Mouse (Mus musculus): ENCODE results near the gene Fars2.

Gene Fars2

GRCm38 (mm10) chr13:36218347-36218746 lies 101.1 kb downstream of the Fars2 start:
- no peak for DNase-seq (ENCODE audit: low read depth)

DNA sequence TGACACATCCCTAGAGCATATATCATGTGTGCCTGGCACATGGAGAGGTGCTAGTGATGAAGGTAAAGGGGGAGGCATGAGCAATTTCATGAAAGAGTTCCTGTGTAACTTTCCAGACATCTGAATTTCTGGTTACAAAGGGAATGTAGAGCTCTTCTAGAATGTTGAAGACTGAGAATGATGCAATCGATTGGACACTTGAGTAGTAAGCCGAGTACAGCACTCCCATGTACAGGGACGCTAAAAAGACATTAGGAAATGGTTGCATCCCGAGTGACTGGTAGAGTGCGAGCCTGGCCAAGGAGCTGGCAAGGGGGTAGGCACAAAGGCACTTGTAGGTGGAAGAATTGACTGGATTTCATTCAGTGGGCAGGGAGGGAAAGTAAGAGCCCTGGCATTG lies 102.3 kb downstream of the Fars2 start:
- DNase-seq (ENCODE audit: low read depth) = no peak

DNA sequence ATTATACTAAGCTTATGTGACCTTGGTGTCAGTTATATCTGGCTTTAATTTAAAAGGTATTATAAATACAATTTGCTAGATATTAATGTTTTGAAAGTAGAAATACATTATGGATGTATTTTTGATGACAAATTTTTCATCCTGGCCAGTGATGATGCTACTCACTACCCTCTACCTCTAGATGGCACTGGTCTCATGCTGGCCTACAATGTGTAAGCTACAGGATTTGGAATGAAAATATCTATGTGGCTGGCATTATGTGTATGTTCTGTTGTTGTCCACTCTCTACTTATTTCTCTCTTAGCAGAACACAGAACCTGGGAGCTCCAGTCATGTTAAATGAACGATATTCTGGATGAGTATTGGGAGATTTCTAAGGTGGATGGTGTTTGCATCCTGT lies 104.7 kb downstream of the Fars2 start:
- DNase-seq (ENCODE audit: low read depth) = no peak

GRCm38 (mm10) chr13:36222721-36223120 lies 105.5 kb downstream of the Fars2 start:
- DNase-seq (ENCODE audit: low read depth) = no peak

GRCm38 (mm10) chr13:36224431-36224830 lies 107.2 kb downstream of the Fars2 start:
- no peak for DNase-seq (ENCODE audit: low read depth)

DNA sequence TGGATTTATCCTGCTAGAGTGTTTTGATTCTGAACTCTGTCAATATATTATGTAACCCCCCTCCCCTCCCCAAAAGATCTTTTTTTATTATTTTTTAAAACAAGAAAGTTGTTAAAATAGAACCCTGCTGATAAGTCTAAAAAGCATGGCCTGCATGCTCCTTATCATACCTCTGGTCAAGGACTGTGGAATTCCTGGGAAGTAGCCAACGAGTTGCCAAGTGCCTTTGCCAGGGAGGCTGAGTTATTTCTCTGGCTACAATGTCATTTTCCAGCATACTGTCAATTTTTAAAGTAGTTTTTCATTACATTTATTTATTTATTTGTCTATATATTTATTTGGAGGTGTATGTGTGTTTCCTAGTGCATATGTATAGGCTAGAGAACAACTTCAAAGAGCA lies 125.0 kb downstream of the Fars2 start:
- no peak for DNase-seq (ENCODE audit: low read depth)

DNA sequence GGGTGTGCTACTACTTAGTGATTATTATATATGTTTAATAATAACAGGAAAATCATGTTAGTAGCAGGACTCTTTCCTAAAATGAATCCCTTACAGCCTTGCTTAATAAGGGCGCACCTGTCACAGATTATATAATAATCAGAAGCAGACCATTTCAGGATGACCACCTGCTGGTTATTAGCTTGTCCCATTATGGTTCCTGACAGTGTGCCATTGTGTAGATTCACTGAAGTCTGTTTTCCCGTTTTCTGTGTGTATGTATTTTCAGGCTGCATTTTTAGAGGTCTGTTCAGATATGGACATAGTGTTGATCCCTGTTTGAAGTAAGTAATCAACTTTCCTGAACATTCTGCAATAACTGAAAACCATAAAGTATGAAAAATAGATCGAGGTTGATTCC lies 136.7 kb downstream of the Fars2 start:
- DNase-seq (ENCODE audit: low read depth) = no peak

DNA sequence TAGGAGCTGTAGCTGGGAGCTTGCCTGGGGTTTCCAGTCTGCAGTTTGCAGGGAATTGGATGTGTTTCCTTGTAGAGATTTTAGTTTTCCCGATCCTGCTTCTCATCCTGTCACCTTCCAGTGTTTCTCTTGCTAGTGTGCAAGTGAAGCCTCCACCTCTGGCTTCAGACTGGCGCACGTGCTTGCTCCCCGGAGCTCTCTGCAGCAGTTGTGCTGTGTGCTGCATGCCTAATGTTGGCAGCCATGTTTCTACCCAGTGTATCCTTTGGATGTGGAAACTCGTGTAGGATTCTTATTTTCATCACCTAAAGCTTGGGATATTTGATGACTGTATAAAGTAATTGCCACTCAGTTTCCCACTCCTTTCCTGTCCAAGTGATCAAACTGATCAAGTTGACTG lies 140.0 kb downstream of the Fars2 start:
- no peak for DNase-seq (ENCODE audit: low read depth)

DNA sequence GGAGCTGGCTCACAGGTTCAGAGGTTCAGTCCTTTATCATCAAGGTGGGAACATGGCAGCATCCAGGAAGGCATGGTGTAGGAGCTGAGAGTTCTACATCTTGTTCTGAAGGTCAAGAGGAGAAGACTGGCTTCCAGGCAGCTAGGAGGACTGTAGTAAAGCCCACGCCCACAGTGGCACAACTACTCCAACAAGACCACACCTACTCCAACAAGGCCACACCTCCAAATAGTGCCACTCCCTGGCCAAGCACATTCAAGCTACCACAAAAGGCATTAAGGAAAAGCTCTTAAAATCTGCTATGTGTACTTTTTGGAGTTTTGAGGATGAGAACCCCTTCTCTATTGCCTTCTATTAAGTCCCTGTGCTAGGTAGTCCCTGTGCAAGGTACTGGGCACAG lies 142.5 kb downstream of the Fars2 start:
- no peak for DNase-seq (ENCODE audit: low read depth)

GRCm38 (mm10) chr13:36261299-36261698 lies 144.1 kb downstream of the Fars2 start:
- DNase-seq (ENCODE audit: low read depth) = no peak

DNA sequence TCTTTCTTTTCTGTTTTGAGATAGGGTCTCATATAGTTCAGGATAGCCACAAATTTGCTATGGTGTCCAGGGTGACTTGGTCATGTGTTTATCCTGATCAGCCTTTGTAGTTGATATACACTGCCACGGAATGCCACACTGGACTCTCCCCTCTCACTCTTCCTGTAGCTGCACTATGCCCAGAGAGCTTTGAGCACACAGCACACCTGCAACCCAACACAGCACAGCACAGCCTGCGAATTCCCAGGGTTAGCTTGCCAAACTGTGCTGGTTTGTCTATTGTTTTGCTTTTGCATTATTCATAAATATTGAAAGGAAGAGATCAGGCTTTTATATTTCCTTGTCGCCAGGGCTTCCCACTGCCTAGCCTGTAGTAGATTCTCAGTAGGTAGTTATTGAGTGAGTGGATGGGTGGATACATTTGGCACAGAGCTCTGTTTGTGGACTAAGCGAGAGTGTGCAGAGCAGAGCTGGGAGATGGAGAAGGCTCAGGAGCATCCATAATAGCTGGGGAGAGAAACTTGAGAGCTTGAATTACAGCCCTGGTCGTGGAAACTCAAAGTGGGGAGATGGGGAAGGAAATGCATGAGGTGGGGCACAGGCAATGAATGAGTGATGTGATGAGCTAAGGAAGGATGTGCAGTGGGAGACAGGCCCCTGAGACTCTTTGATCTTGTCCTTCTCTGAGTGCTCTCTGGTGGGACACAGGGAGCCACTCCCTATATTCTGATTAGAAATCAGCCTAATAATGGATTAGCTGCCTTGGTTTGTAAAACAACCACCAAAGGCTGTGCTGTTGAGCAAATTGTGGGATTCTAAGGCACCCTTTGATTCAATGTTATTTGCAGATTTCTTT lies 146.3 kb downstream of the Fars2 start:
- no peak for DNase-seq (ENCODE audit: low read depth)

DNA sequence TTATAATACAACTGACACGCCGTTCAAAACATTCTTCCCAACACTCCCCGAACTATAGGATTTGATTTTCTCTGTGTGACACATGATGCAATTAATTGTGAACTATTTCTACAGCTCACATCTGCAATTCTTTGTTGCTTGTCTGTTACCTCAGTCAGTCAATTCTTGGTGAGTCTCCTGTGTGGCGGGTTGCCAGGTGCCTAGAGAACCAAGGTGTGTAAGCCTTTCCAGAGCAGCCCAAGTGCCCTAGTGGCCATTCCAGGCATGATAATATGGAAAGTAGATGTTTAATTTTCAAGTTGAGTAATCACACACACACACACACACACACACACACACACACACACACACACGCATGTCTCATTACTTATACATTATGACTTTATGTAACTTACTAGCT lies 147.2 kb downstream of the Fars2 start:
- DNase-seq (ENCODE audit: low read depth) = no peak

GRCm38 (mm10) chr13:36265342-36265744 lies 148.1 kb downstream of the Fars2 start:
- no peak for DNase-seq (ENCODE audit: low read depth)

DNA sequence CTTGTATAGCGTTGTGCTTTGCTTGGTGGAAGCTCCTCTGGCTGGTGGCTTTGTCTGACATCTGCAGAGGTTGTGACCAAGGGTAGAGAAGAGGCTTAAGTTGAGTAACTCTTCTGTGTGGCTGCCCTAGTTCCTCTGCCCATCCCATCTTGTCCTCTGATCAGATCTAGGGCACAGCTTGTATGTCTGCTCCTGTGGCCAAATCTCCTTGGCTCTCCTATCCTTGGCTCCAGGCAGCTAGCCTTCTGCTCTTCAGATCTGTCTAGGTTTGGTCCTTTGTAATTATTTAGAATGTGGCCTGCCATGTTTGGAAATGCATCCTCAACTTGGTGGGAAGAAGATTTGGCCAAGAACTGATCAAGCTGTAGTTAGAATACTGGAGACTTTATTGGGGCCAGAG lies 150.2 kb downstream of the Fars2 start:
- no peak for DNase-seq (ENCODE audit: low read depth)

GRCm38 (mm10) chr13:36270867-36271266 lies 153.7 kb downstream of the Fars2 start:
- no peak for DNase-seq (ENCODE audit: low read depth)

DNA sequence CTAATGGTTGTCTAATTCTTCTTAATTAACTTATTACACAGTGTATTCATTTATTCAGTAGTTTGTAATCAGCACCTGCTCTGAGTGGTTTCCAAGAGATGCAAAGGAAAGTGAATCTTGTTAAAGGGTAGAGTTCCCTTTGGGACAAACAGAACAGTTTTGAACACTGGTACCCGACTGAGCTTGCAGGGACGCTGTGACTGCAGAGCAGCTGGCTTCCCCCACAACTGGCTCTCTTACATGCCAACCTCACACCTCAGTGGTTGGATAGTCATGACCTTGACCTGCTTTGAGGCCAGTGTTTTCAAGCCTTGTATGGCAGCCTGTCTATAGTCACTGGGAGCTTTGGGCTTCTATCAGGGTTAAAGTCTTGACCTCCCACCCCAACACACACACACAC lies 156.3 kb downstream of the Fars2 start:
- DNase-seq (ENCODE audit: low read depth) = no peak

- no peak for DNase-seq (ENCODE audit: low read depth)
Measured at GRCm38 (mm10) chr13:36276194-36276593, 159.0 kb downstream of the Fars2 start.

DNA sequence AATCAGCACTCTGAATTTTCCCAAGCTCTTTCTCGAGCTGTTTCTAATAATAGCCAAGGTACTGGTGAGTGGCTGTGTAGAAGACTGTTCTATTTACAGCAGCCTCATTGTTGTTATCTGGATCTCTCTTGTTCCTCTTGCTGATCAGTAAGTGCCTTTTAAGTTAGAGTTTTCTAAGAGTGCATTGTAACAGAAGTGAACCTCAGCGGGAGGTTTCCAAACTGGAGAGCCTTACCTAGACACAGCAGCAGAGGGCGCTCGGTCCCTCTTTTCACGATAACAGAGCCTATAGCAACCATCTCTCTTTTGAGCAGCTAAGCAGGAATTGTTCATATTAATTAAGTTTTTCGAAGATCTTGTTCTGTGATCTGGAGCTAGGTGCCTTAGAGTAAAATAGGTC lies 164.8 kb downstream of the Fars2 start:
- peak; percentile 35 for DNase-seq (ENCODE audit: low read depth)

- DNase-seq (ENCODE audit: low read depth) = no peak
Measured at GRCm38 (mm10) chr13:36282785-36283544, 165.8 kb downstream of the Fars2 start.

DNA sequence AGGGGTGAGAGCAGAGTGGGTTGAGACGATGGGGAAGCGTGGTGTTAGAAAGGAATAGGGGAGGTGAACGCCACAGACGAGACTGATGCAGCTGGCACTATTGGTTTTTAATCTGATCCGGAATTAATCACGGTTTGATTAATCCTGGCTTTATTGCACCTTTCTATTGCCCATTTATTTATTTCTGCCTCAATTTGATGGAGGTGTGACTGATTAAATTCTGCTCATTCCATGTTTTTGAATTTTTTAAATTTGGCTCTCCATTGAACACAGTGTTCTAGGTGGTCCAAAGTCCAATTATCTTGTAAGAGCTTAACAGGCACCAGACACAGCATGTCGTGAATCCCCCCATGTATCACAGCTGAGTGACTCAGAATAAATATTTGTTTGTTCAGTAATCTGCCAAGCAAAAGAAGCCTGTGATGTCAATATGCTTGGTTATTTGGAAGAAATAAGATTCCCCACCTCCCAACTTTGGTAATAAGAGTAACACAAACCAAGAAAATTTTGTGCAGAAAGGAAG lies 166.4 kb downstream of the Fars2 start:
- no peak for DNase-seq (ENCODE audit: low read depth)

GRCm38 (mm10) chr13:36284097-36284496 lies 166.9 kb downstream of the Fars2 start:
- no peak for DNase-seq (ENCODE audit: low read depth)

GRCm38 (mm10) chr13:36285235-36285634 lies 168.0 kb downstream of the Fars2 start:
- no peak for DNase-seq (ENCODE audit: low read depth)

GRCm38 (mm10) chr13:36293511-36293910 lies 176.3 kb downstream of the Fars2 start:
- no peak for DNase-seq (ENCODE audit: low read depth)
